Mouse (Mus musculus) gastrocnemius, postnatal 4 days (tissue): ENCODE measurements around the gene Mbd6. TPM values are rescaled to one million over a fixed set of nuclear protein-coding genes. Genes with fewer than 3 reads are reported as not detected.

ENCODE experiments used
- DNase-seq, 2 experiments: peaks; one replicate each; pipeline ENCODE4 v3.0.0; 2021 to 2022; ENCODE audit warnings: low spot score in 2 of 2, mixed read lengths in 2 of 2
- total RNA-seq, 2 experiments: library from RNA; stranded (reverse); gene quantifications; 2 replicates each; pipeline ENCODE4 v1.2.3; 2021

Mbd6 gene
- total RNA-seq, 2 experiments from 2014 or later: 34.2 to 41.9 TPM

DNA sequence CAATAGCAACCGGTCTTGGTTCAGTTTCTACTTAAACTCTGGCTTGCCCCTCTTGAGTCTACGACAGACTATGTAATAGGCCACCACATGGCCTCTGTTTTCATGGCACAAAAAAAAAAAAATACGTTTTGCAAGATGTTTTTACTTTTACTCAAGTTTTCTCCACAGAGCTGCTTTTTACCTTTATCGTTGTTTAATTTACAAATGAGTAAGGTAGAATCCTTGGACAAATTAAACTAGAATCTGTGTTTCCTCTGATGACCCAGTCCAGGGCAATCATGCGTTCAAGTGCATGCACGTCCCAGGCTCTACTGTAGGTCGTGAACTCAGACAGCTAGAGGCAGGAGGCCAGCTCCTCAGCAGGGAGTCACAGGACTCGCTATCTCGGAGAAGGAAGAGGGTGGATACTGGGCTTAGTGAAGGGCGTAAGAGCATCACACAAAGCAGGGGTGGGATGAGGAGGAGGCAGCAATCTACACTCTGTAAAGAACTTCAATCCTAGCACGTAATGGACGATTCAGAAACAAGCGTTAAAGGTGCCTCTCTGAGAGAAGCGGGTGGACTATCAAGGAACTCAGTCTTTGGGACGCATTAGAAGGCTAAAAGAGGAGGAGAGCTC is 864 bp upstream of the Mbd6 start:
- DNase-seq: peak in 1 of 2 experiments; percentile 58

DNA sequence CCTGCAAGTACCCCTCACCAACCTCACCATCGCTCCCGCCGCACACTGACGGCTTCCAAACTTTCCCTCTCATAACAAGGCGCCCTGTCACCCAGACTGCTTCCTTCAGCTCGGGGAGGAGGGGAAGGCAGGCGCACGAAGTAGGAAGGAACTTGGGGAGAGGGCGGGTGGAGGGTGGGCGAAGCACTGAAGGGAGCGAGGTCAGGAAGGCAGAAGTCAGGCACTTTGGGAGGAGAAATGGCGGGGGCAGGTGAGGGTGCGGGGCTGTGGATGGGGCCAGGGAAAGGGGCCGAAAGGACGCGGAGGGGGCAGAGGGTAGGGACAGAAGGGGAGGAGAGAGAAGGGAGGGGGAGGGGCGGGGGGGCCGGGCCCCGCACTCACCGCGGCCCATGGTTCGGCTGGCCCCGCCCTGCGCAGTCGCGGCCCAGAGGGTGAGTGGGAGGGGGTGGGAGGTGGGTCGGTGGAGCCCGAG is 454 bp downstream of the Mbd6 start:
- DNase-seq: no peak

DNA sequence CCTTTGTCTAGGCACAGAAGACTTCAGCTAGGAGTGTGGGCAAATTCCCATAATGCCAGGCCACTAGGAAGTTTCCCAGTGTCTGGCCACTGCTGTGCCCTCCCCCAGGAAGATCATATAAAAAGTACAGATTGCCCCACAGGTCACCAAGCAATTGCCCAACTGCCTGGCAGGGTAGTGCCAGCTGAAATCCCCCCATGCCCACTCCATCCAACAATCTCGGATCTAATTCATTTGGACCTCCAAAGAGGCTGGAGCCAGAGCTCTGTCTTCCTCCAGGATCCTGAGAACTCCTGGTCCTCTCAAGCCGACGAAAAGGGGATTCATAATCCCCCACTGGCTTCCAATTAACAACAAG is 903 bp downstream of the Mbd6 start:
- DNase-seq: no peak

DNA sequence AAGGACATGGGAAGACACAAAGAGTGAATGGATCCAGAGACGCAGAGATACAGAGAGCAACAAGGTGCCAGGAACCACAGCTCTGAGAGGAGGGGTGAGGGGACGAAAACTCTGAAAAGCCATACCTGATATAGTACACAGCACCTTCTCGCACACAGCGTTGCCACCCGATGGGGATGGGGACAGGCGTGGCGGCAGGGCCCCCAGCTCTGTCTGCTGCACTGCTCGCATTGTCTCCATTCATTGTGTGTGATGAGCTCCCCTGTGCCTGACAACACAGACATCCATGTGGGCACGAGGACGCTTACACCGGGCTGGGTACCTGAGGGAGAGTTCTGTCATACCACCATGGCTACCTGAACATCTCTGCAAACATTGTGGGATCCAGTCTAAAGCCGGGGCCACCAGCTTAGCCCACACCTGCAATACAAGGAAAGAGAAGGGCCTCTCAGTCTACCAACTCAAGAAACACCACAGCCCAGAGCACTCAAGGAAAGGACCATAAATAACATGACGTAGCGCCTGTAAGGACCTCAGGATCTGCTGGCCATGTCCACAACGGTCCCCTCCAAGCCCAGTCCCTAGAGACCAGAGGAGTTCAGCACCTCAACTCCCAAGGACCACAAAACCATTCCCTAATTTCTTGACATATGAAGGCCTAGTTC is 1.4 kb downstream of the Mbd6 start:
- no peak for DNase-seq

DNA sequence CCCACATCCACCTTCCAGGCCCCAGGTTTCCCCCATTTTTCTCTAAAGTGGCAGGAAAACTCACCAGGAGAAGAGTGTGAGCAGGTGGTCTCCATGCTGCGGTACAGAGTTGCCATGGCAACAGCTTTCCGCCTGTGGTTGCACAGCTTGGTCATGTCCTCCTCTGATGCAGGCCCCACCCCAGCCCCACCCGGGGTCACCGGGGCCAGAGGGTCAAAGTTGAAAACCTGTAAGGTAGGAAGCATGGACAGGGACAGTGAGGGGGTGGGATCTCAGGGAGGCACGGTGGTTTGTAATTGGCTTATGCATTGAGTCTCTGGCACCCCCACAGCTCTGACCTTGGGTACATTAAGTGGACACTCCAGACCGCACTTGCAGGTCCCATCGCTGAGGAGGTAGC is 2.1 kb downstream of the Mbd6 start:
- no peak for DNase-seq

DNA sequence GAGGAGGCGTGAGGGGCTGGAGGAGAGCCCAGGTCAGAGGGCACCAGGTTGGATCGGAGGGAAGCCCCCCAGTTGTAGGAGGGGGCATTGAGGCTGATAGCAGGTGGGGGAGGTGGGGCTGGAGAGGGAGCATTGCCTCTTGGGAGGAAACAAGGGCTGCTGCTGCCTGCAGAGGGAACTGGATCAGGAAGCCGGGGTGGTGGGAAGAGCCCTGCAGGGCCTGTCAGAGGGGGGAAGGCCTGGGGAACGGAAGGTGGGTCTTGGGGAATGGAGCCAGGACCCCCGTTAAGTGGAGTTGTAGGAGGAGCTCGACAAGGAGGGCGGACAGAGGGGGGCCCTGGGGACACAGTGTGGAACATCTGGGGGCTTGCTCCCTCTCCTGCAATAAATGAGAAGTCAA is 2.6 kb downstream of the Mbd6 start:
- DNase-seq: no peak

DNA sequence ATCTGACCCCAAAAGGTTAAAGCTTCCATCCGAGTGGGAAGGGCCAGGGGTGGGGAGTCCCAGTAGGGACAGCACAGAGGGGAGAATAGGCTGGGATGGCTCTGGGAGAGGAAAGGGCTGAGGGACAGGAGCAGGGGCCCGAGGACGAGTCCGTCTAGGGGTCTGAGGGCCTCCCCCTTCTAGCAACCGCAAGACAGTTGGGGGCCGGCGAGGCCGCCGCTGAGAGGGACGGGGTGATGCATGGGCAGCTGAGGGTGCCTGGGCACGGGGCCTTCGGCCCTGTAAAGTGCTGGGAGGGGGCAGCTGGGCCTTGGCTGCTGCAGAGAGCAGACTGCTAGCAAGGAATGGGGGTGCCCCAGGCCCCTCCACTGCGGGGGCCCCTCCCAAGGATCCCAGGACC is 3.2 kb downstream of the Mbd6 start:
- no peak for DNase-seq

GRCm38 (mm10) chr10:127284724-127285500 is 3.9 kb downstream of the Mbd6 start:
- DNase-seq: no peak

GRCm38 (mm10) chr10:127284105-127284622 is 4.7 kb downstream of the Mbd6 start:
- no peak for DNase-seq

DNA sequence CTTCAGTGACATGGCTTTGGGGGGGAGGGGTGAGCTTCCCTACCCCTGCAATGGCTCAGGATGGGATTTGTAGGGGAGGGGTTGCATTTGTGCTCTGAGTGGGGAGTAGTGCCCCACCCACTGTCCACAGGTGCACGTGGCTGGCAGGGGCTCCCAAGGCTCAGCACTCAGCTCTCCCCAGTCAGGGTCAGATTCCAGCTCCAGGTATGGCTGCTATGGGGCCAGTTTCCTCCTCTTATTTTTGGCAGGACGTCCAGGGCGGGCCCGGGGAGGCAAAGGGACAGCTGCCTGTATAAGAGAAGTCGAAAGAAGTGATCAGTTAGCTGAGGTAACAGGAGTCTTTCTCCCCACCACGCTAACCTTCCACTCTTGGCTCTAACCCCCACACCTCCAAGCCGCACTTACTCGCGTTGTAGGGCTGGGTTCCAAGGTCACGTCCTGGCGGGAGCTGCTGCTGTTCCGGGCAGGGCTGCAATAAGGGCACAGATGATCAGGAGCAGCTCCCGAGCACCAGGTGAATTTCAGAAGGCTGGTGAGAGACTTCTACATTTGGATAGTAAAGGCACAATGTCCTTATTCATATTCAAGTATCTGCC is 6.1 kb downstream of the Mbd6 start:
- DNase-seq: no peak

DNA sequence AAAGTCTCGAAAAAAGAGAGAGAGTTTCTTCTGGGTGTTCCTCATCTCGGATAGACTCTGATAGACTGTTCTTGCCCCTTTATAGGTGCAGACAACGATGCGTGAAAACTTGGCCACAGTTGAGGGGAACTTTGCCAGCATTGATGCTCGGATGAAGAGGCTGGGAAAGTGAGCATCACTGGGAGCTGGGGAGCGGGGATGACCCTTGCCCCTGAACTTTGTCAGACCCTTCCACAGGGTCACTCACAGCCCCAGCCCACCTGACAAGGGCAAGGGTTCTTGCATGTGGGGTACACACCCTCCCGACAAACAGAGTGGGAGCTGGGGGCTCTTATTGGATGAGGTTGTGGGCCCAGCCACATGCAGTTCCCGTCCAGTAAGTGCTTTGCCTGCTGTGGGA is 7.5 kb downstream of the Mbd6 start:
- DNase-seq: no peak

GRCm38 (mm10) chr10:127279730-127280129 is 9.1 kb downstream of the Mbd6 start:
- no peak for DNase-seq

DNA sequence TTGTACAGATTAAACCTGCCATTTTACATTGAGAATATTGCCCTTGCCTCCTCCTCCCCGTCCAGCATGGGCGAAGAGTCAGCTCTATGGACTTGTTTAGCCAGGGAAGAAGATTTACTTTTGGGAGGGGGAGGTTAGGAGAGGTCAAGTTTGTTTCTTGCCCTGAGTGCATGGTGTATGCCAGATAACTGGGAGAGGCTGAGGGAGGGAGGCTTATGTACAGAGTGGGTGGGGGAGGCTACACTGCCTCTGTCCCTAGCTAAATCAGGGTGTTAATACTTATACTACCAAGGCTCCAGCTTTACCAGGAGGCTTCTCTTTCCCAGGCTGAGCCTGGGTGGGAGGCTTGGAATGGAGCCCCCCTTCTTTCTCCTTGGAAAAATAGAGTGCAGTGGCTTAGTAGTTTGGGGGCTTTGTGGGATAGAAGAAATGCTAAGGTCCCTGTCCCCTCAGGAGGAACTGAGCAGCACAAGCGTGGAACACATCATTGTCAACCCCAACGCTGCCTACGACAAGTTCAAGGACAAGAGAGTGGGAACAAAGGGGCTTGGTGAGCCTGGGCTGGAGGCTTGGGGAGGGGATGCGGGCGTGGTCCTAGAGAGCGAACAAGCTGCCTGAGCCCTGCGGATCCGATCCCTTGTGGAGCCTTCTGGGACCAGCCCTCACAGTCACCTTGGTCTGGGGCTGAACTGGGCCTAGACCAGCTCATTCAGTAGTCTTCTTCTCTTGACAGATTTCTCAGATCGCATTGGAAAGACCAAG is 14.4 kb downstream of the Mbd6 start:
- DNase-seq: no peak

- DNase-seq: no peak
Observed at GRCm38 (mm10) chr10:127272371-127272770, 16.4 kb downstream of the Mbd6 start.

- no peak for DNase-seq
Observed at GRCm38 (mm10) chr10:127269884-127270283, 18.9 kb downstream of the Mbd6 start.

- peak in 1 of 2 experiments; percentile 50 for DNase-seq
Observed at GRCm38 (mm10) chr10:127269036-127269435, 19.8 kb downstream of the Mbd6 start.

GRCm38 (mm10) chr10:127268401-127268800 is 20.4 kb downstream of the Mbd6 start:
- no peak for DNase-seq

- DNase-seq: no peak
Observed at GRCm38 (mm10) chr10:127267318-127267717, 21.5 kb downstream of the Mbd6 start.

GRCm38 (mm10) chr10:127266112-127267091 is 22.4 kb downstream of the Mbd6 start, which contains the start of gene Dctn2:
Gene Dctn2 (plus strand): TSS chr10:127266368.
- DNase-seq: peak; percentile 81 to 93

DNA sequence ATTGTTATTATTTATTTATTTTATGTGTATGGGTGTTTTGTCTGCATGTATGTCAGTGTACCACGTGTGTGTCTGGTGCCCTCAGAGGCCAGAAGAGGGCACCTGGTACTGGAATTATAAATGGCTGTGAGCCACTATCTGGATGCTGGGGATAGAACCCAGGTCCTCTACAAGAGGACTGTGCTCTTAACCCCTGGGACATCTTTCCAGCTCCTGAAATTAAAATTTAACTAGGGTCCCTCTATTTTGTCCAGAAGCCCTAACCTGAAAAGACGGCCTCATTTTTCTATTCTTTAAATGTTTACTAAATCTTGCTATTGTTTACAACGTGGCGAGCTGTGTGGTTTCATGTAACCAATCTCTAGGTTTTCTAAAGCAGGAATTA is 23.1 kb downstream of the Mbd6 start:
- DNase-seq: no peak
